In the genomic region with DNA sequence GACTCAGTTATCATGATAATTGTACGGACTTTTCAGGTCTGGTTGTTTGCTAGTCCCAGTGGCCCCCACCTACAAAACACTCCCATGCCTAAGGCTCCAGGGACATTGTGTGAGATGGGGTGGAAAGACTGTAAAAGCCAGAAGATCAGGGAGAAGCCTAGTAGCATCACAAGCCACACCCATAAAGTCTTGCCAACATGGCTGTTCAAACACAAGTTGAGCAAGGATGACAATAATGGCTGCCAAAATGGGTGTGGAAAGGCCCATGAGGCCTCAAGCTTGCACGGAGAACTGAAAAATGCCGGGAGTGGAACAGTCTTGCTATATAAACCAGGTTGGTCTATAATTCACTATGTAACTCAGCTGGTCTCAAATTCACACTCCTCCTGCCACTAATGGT, we compare ENCODE assay signal across 19 mouse cellular contexts.
DNase-seq lines count a peak whose midpoint lies in the region; TF ChIP-seq lines count a peak whose summit lies in the region.
"Had no signal": no experiment of that assay in that cellular context is flagged by ENCODE, and none has a peak within 500 bp of the region (broad histone marks: within the 10 kb centered on the region; RNA-seq: fewer than 3 reads in every experiment).

No protein-coding gene starts in this region.

- no peaks in the 10 kb centered on the region for H3K79me2 ChIP-seq in liver, adult 2 months (ENCODE audit: control insufficient read depth, insufficient read depth, low read length)

- WGBS in liver, adult 2 months, result 28% methylated on average over 3 of the region's 3 CpGs

- H3K27me3 ChIP-seq in liver, adult 2 months (ENCODE audit: control insufficient read depth, insufficient read depth, low read length), result no peaks in the 10 kb centered on the region
- H3K27me3 ChIP-seq: hindbrain, embryonic 13.5 days; Patski had no signal

- intact Hi-C loops in gastrocnemius, adult 2 months (cut with DNase I), result no loop called here

- DNase-seq in gastrocnemius, adult 2 months, result peak; percentile 49
- no peak for DNase-seq in gastrocnemius, postnatal 4 days (ENCODE audit: low spot score in 2 of 2)
- peak; percentile 88 for DNase-seq in liver, adult 2 months (ENCODE audit: extremely low read depth, low read depth, low spot score)
- DNase-seq in liver, result no peak
- DNase-seq in NIH3T3 (ENCODE audit: low read depth), result peak; percentile 43
- DNase-seq in gastrocnemius, postnatal 25 days, result peak; percentile 29
- DNase-seq in left cerebral cortex, adult 9 months (ENCODE audit: low spot score in 2 of 2), result no peak
- no peak for DNase-seq in embryo, embryonic 10 days (ENCODE audit: low spot score)
- DNase-seq: B cell, adult 2 months; cerebellum, adult 18-20 months; cerebellum, adult 9-11 months; cerebellum, postnatal 36 days; heart, postnatal 14 days; kidney, adult 11 months had no signal

- peaks cover 24% of the 10 kb centered on the region for H3K4me1 ChIP-seq in liver, adult 2 months (ENCODE audit: control insufficient read depth, insufficient read depth, low read length)
- H3K4me1 ChIP-seq: forebrain, embryonic 10.5 days had no signal

- H3K4me3 ChIP-seq in gastrocnemius, adult 2 months, result no peak overlapping the region
- H3K4me3 ChIP-seq in liver, adult 2 months (ENCODE audit: insufficient read depth, low read depth, low read length), result no peak overlapping the region
- H3K4me3 ChIP-seq: embryonic facial prominence, embryonic 10.5 days; forebrain, embryonic 10.5 days; hindbrain, embryonic 13.5 days had no signal

- H3K27ac ChIP-seq in gastrocnemius, adult 2 months, result no peak overlapping the region; the same call in 1 of the 2 replicates
- H3K27ac ChIP-seq in liver, adult 2 months (replicated peaks; ENCODE audit: insufficient read depth, low read depth, low read length), result peak overlapping the region; percentile 19
- H3K27ac ChIP-seq: embryonic facial prominence, embryonic 10.5 days; forebrain, embryonic 10.5 days; hindbrain, embryonic 13.5 days; hindbrain, postnatal 0 days had no signal

- no peak overlapping the region for H3K9ac ChIP-seq in liver, adult 2 months (ENCODE audit: low read depth, low read length)
- H3K9ac ChIP-seq: hindbrain, embryonic 13.5 days had no signal

- TF ChIP-seq CTCF in gastrocnemius, adult 2 months (IDR thresholded peaks at IDR 0.05), result no peak
- no peak for TF ChIP-seq CTCF in liver, adult 2 months (IDR thresholded peaks at IDR 0.05; ENCODE audit: low read depth, low read length)

- no peak for TF ChIP-seq POLR2A in liver, adult 2 months (IDR thresholded peaks at IDR 0.05; ENCODE audit: extremely low read depth, insufficient read depth, low read length)

- H3K36me3 ChIP-seq in liver, adult 2 months (ENCODE audit: control insufficient read depth, insufficient read depth, low read length), result no peaks in the 10 kb centered on the region
- H3K36me3 ChIP-seq: embryonic facial prominence, embryonic 10.5 days; forebrain, embryonic 10.5 days; hindbrain, embryonic 13.5 days had no signal

Comparison
In these comparisons a context has a peak if more than half of its experiments do, and no peak if none do; other contexts are left out.
1. DNase-seq: peak in gastrocnemius, adult 2 months (single experiment), liver, adult 2 months (single experiment), NIH3T3 (single experiment) and gastrocnemius, postnatal 25 days (single experiment); none in gastrocnemius, postnatal 4 days (0 of 2), liver (single experiment), left cerebral cortex, adult 9 months (0 of 2) and embryo, embryonic 10 days (single experiment).